Mouse (Mus musculus): ENCODE data around the gene Myo15b.

- no peak for TF ChIP-seq CTCF (IDR thresholded peaks at IDR 0.05; ENCODE audit: borderline replicate concordance, insufficient read depth, low read depth, low read length)
- no peak for TF ChIP-seq POLR2A (IDR thresholded peaks at IDR 0.05; ENCODE audit: borderline replicate concordance, insufficient read depth, low read length)
These were observed 47.8 kb upstream of the Myo15b start for GRCm38 (mm10) chr11:115810377-115810776.
